Mouse (Mus musculus) forebrain, embryonic 15.5 days (tissue): Measurements from ENCODE around the gene Gm28845. TPM values are rescaled to one million over a fixed set of nuclear protein-coding genes. Genes with fewer than 3 reads are reported as not detected.

Experiments used
- ATAC-seq: fragments of 200-750 bp; cut with Nextera tagmentation; replicated peaks from 2 replicates; pipeline ENCODE4 v1.8.0; 2017; ENCODE audit warnings: mild to moderate bottlenecking, moderate TSS enrichment, moderate library complexity
- H3K27ac ChIP-seq: fragments of 300-500 bp; sonication (generic); replicated peaks from 2 replicates; pipeline ENCODE4 v1.5.1; 2015; ENCODE audit warnings: mild to moderate bottlenecking, inconsistent platforms
- H3K27me3 ChIP-seq: fragments of 300-500 bp; sonication (generic); 2 replicates; pipeline ENCODE4 v1.6.1; 2015; ENCODE audit warnings: inconsistent platforms
- H3K36me3 ChIP-seq: fragments of 300-500 bp; sonication (generic); 2 replicates; pipeline ENCODE4 v1.6.1; 2015; ENCODE audit warnings: mild to moderate bottlenecking, inconsistent platforms
- H3K4me1 ChIP-seq: fragments of 300-500 bp; sonication (generic); 2 replicates; pipeline ENCODE4 v1.6.1; 2015; ENCODE audit warnings: inconsistent platforms
- H3K4me2 ChIP-seq: fragments of 300-500 bp; sonication (generic); replicated peaks from 2 replicates; pipeline ENCODE4 v1.6.1; 2015; ENCODE audit warnings: mild to moderate bottlenecking, inconsistent platforms
- H3K4me3 ChIP-seq: fragments of 300-500 bp; sonication (generic); 2 replicates; pipeline ENCODE4 v1.5.1; 2015; ENCODE audit warnings: mild to moderate bottlenecking, inconsistent platforms
- H3K9ac ChIP-seq: fragments of 300-500 bp; sonication (generic); replicated peaks from 2 replicates; pipeline ENCODE4 v1.6.1; 2015; ENCODE audit warnings: mild to moderate bottlenecking, inconsistent platforms
- H3K9me3 ChIP-seq: fragments of 300-500 bp; sonication (generic); 2 replicates; pipeline ENCODE4 v1.6.1; 2016; ENCODE audit warnings: inconsistent platforms
- WGBS: fragments of 180-500 bp; shearing (Covaris S2); methylation state at CpG from one replicate; pipeline ENCODE4 v1.1.7; 2015; ENCODE audit warnings: mixed read lengths; 5-methylcytosine and 5-hydroxymethylcytosine counted together
- polyA plus RNA-seq: library from polyadenylated mRNA; unstranded; fragments of >200 nt; fragmentation: Nextera tagmentation; extraction: Ambion mirVana; gene quantifications from 2 replicates; pipeline ENCODE4 v1.2.1, GENCODE M21; 2015

The Gm28845 gene
- not detected in 2 replicates for polyA plus RNA-seq

- Histone ChIP-seq H3K9me3 (no peaks in the 10 kb centered on the region), H3K9ac (no peak within 1 kb of the TSS), H3K27ac (no peak within 1 kb of the TSS), H3K4me2 (no peak within 1 kb of the TSS), H3K4me3 (no peak within 1 kb of the TSS), H3K27me3 (no peaks in the 10 kb centered on the region), H3K36me3 (no peaks in the 10 kb centered on the region), H3K4me1 (no peaks in the 10 kb centered on the region)
- ATAC-seq: no peak
- 80% methylated on average over 1 of the region's 1 CpGs for WGBS
Observed at GRCm38 (mm10) chr1:65119438-65119837, at the start of gene Gm28845. TSS of gene Gm28845 (minus strand) at chr1:65119558.

GRCm38 (mm10) chr1:65167496-65167895, 48.1 kb upstream of the Gm28845 start:
- Histone ChIP-seq H3K9ac (no peak overlapping the region), H3K4me3 (no peak overlapping the region), H3K9me3 (no peaks in the 10 kb centered on the region), H3K36me3 (peaks cover 92% of the 10 kb centered on the region), H3K4me1 (peaks cover 12% of the 10 kb centered on the region), H3K27me3 (no peaks in the 10 kb centered on the region), H3K27ac (no peak overlapping the region), H3K4me2 (no peak overlapping the region)
- no peak for ATAC-seq
- WGBS: 77% methylated on average over 1 of the region's 1 CpGs

GRCm38 (mm10) chr1:65162210-65162609, 42.9 kb upstream of the Gm28845 start:
- no peak overlapping the region for H3K4me3 ChIP-seq
- H3K9ac ChIP-seq: no peak overlapping the region
- no peaks in the 10 kb centered on the region for H3K27me3 ChIP-seq
- H3K36me3 ChIP-seq: peaks cover 89% of the 10 kb centered on the region
- H3K4me1 ChIP-seq: no peaks in the 10 kb centered on the region
- 98% methylated on average over 1 of the region's 1 CpGs for WGBS
- no peak overlapping the region for H3K4me2 ChIP-seq
- no peaks in the 10 kb centered on the region for H3K9me3 ChIP-seq
- no peak overlapping the region for H3K27ac ChIP-seq
- ATAC-seq: no peak

DNA sequence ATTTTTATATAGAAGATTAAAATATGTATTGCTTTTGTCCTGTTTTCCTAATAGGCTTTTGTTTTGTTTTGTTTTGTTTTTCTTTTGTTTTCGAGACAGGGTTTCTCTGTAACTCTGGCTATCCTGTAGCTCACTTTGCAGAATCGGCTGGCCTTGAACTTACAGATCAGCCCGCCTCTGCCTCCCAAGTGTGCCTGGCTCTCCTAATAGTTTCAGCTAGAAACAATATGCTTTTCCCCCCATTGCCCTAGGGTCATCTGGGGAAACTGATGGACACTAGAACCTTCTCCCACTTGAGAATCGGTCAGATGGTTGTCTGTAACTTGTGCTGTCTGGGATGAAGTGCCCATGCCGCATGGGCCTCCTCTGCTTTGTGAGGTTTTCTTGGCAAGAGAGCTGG, 36.8 kb upstream of the Gm28845 start:
- 96% methylated on average over 5 of the region's 5 CpGs for WGBS
- H3K27ac ChIP-seq: no peak overlapping the region
- no peak overlapping the region for H3K4me3 ChIP-seq
- no peak for ATAC-seq
- no peak overlapping the region for H3K4me2 ChIP-seq
- no peaks in the 10 kb centered on the region for H3K4me1 ChIP-seq
- H3K9me3 ChIP-seq: no peaks in the 10 kb centered on the region
- no peaks in the 10 kb centered on the region for H3K27me3 ChIP-seq
- H3K9ac ChIP-seq: no peak overlapping the region
- H3K36me3 ChIP-seq: peaks cover 40% of the 10 kb centered on the region

DNA sequence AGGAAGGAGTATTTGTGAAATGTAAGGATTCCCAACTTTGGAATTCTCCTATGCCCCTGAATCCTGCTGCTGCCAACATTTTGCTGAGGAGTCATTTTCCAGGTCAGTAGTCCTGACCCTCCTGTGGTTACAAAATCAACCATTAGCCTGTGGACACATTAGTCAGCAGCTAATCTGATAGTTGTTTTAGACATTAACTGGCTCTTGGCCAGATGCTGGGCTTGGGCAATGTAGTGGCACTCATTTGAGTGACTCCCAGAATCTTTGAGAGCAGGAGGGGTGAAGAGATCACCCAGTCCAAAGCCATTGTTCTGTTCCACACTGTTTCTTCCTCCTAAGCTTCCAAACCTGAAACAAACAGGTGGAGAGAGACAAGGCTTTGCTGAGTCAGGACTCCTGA, 35.5 kb upstream of the Gm28845 start:
- Histone ChIP-seq H3K9ac (no peak overlapping the region), H3K27ac (no peak overlapping the region), H3K4me2 (no peak overlapping the region), H3K4me3 (no peak overlapping the region), H3K36me3 (peaks cover 27% of the 10 kb centered on the region), H3K27me3 (no peaks in the 10 kb centered on the region), H3K9me3 (no peaks in the 10 kb centered on the region), H3K4me1 (no peaks in the 10 kb centered on the region)
- ATAC-seq: no peak

GRCm38 (mm10) chr1:65147971-65148370, 28.6 kb upstream of the Gm28845 start:
- Histone ChIP-seq H3K4me2 (no peak overlapping the region), H3K27ac (no peak overlapping the region), H3K4me3 (no peak overlapping the region), H3K36me3 (no peaks in the 10 kb centered on the region), H3K9me3 (no peaks in the 10 kb centered on the region), H3K4me1 (no peaks in the 10 kb centered on the region), H3K27me3 (no peaks in the 10 kb centered on the region), H3K9ac (no peak overlapping the region)
- 77% methylated on average over 3 of the region's 3 CpGs for WGBS
- no peak for ATAC-seq

GRCm38 (mm10) chr1:65147326-65147725, 28.0 kb upstream of the Gm28845 start:
- H3K27me3 ChIP-seq: no peaks in the 10 kb centered on the region
- H3K9me3 ChIP-seq: no peaks in the 10 kb centered on the region
- H3K4me1 ChIP-seq: no peaks in the 10 kb centered on the region
- no peak overlapping the region for H3K4me2 ChIP-seq
- ATAC-seq: no peak
- 96% methylated on average over 5 of the region's 5 CpGs for WGBS
- no peak overlapping the region for H3K4me3 ChIP-seq
- no peaks in the 10 kb centered on the region for H3K36me3 ChIP-seq
- H3K9ac ChIP-seq: no peak overlapping the region
- no peak overlapping the region for H3K27ac ChIP-seq

- Histone ChIP-seq H3K27me3 (no peaks in the 10 kb centered on the region), H3K4me1 (no peaks in the 10 kb centered on the region), H3K9me3 (no peaks in the 10 kb centered on the region), H3K27ac (no peak overlapping the region), H3K4me3 (no peak overlapping the region), H3K9ac (no peak overlapping the region), H3K4me2 (no peak overlapping the region), H3K36me3 (no peaks in the 10 kb centered on the region)
- WGBS: 74% methylated on average over 2 of the region's 2 CpGs
- no peak for ATAC-seq
Observed at GRCm38 (mm10) chr1:65146601-65147000, 27.2 kb upstream of the Gm28845 start.

GRCm38 (mm10) chr1:65144783-65145182, 25.4 kb upstream of the Gm28845 start:
- no peak overlapping the region for H3K9ac ChIP-seq
- H3K4me2 ChIP-seq: no peak overlapping the region
- WGBS: 88% methylated on average over 2 of the region's 2 CpGs
- H3K4me3 ChIP-seq: no peak overlapping the region
- no peaks in the 10 kb centered on the region for H3K27me3 ChIP-seq
- ATAC-seq: no peak
- H3K36me3 ChIP-seq: no peaks in the 10 kb centered on the region
- H3K4me1 ChIP-seq: no peaks in the 10 kb centered on the region
- no peak overlapping the region for H3K27ac ChIP-seq
- no peaks in the 10 kb centered on the region for H3K9me3 ChIP-seq

DNA sequence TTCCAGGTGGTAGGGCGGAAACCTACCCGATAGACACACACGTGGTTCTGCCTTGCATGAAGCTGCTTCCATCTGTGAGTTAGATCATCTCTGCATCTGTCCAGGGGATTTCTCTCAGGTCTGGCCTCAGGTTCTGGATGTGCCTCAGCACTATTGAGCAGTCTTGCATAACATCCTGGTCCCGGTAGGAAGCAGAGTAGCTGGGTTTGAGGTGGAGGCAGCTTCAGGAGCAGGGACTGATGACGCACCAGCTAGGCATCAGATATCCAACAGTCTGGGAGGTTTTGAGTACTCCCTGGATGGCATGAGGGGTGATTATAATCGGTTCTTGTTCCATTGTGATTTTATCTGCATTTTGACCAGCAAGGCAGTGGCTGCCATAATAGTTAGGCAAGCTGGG, 18.2 kb upstream of the Gm28845 start:
- 87% methylated on average over 6 of the region's 6 CpGs for WGBS
- Histone ChIP-seq H3K4me1 (no peaks in the 10 kb centered on the region), H3K9ac (no peak overlapping the region), H3K9me3 (no peaks in the 10 kb centered on the region), H3K36me3 (no peaks in the 10 kb centered on the region), H3K27me3 (no peaks in the 10 kb centered on the region), H3K4me2 (no peak overlapping the region), H3K27ac (no peak overlapping the region), H3K4me3 (no peak overlapping the region)
- ATAC-seq: no peak

DNA sequence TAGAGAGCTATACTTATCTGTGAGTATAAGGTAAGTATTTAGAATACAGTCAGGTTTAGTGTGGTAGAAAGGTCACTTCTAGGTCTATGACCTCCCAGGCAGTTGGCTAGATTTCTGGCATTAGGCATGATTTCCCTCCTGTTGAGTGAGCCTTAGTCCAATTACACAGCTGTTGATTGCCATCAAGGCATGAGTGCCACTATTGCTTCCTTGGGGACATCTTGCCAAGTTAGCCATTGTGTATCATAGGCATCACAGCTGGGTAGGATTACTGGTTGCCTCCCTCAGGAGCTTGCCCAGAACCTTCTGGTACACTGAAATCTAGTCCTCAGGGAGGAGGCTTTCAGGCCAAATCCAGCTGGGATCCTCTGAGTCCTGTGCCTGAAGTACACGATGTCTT, 13.5 kb upstream of the Gm28845 start:
- no peaks in the 10 kb centered on the region for H3K4me1 ChIP-seq
- H3K9me3 ChIP-seq: no peaks in the 10 kb centered on the region
- H3K9ac ChIP-seq: no peak overlapping the region
- no peak overlapping the region for H3K27ac ChIP-seq
- H3K4me2 ChIP-seq: no peak overlapping the region
- 83% methylated on average over 1 of the region's 1 CpGs for WGBS
- no peaks in the 10 kb centered on the region for H3K27me3 ChIP-seq
- H3K36me3 ChIP-seq: no peaks in the 10 kb centered on the region
- H3K4me3 ChIP-seq: no peak overlapping the region
- no peak for ATAC-seq

DNA sequence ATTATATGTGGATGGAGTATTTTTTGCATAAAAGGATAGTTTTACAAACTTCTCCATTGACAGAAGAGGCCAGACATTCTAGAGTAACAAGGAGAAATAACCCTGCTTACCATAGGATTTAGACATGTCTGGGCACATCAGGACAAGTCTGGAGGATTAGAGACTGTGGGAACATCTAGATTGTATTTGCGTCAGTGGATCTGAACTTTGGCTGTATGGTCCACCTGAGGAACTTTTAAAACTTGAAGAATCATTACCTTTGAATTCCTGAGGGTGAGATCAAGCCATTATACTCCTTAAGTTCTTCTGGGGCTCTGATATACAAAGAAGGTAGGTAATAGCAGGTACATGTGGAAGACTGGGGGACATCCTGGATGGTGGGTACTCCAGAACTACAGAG, 12.3 kb upstream of the Gm28845 start:
- Histone ChIP-seq H3K4me3 (no peak overlapping the region), H3K9me3 (no peaks in the 10 kb centered on the region), H3K27me3 (no peaks in the 10 kb centered on the region), H3K4me2 (no peak overlapping the region), H3K36me3 (no peaks in the 10 kb centered on the region), H3K27ac (no peak overlapping the region), H3K9ac (no peak overlapping the region), H3K4me1 (no peaks in the 10 kb centered on the region)
- no peak for ATAC-seq
- WGBS: 98% methylated on average over 1 of the region's 1 CpGs

- Histone ChIP-seq H3K9ac (no peak overlapping the region), H3K4me3 (no peak overlapping the region), H3K36me3 (no peaks in the 10 kb centered on the region), H3K4me1 (no peaks in the 10 kb centered on the region), H3K27me3 (no peaks in the 10 kb centered on the region), H3K27ac (no peak overlapping the region), H3K4me2 (no peak overlapping the region), H3K9me3 (no peaks in the 10 kb centered on the region)
- WGBS: 69% methylated on average over 3 of the region's 3 CpGs
- no peak for ATAC-seq
Observed at GRCm38 (mm10) chr1:65130226-65130625, 10.9 kb upstream of the Gm28845 start.
